Mouse (Mus musculus) adrenal gland, postnatal 4 days (tissue): Measurements from ENCODE around the gene Bag2. TPM values are rescaled to one million over a fixed set of nuclear protein-coding genes. Genes with fewer than 3 reads are reported as not detected.

ENCODE experiments used
- total RNA-seq, 2 experiments: library from RNA; stranded (reverse); gene quantifications; 2 replicates each; pipeline ENCODE4 v1.2.3; 2021

Bag2 gene
- total RNA-seq, 2 experiments from 2014 or later: 22.3 to 25.7 TPM

Other genes starting within 250 kb of the Bag2 start
- 10 to 100 TPM; 14.9 to 18.6 TPM for gene Prim2, start 88.0 kb downstream of the Bag2 start, total RNA-seq
- 10 to 100 TPM; 20.1 to 23.2 TPM for gene Rab23, start 37.9 kb downstream of the Bag2 start, total RNA-seq
- 10 to 100 TPM; 45.7 to 46.4 TPM for gene Zfp451, start 56.8 kb upstream of the Bag2 start, total RNA-seq
- 1 to 10 TPM; 2.1 to 2.5 TPM for gene Bend6, start 150.0 kb upstream of the Bag2 start, total RNA-seq
- 100 to 1,000 TPM; 136 to 151 TPM for gene Dst, start 150.4 kb upstream of the Bag2 start, total RNA-seq